Mouse (Mus musculus) ES-E14 (cell line): ENCODE data around the gene Stk10. TPM values are rescaled to one million over a fixed set of nuclear protein-coding genes. Genes with fewer than 3 reads are reported as not detected.

Experiments
- DNase-seq: peaks from one replicate; pipeline ENCODE4 v3.0.0-alpha.2; 2013; ENCODE audit warnings: low read depth, low spot score
- H3K27ac ChIP-seq: 2 replicates; pipeline ENCODE4 v1.5.1; 2012; ENCODE audit warnings: low read depth, mild to moderate bottlenecking, low read length, moderate library complexity, mixed read lengths; ENCODE audit not compliant: poor library complexity, insufficient read depth, severe bottlenecking
- H3K36me3 ChIP-seq: 2 replicates; pipeline ENCODE4 v1.6.1; 2012; ENCODE audit warnings: mild to moderate bottlenecking, low read length, moderate library complexity, mixed read lengths; ENCODE audit not compliant: control insufficient read depth, poor library complexity, insufficient read depth, severe bottlenecking
- H3K4me1 ChIP-seq, 2 experiments: fragments of 150-350 bp in 1 of 2; sonication (generic) in 1 of 2; 2 replicates each; pipeline ENCODE4 v1.6.1; 2012; ENCODE audit warnings: low read length in 2 of 2, mild to moderate bottlenecking in 1 of 2, mixed read lengths in 1 of 2; ENCODE audit not compliant: control insufficient read depth in 2 of 2, insufficient read depth in 2 of 2, poor library complexity in 1 of 2
- H3K4me3 ChIP-seq, 2 experiments: fragments of 150-350 bp in 1 of 2; sonication (generic) in 1 of 2; 2 replicates each; pipeline ENCODE4 v1.5.1; 2012; ENCODE audit warnings: low read length in 2 of 2, low read depth in 1 of 2, mild to moderate bottlenecking in 1 of 2, mixed read lengths in 1 of 2; ENCODE audit not compliant: insufficient read depth in 1 of 2, poor library complexity in 1 of 2, severe bottlenecking in 1 of 2
- H3K9ac ChIP-seq: 2 replicates; pipeline ENCODE4 v1.6.1; 2012; ENCODE audit warnings: low read depth, mild to moderate bottlenecking, low read length, mixed read lengths; ENCODE audit not compliant: poor library complexity, insufficient read depth, severe bottlenecking
- H3K9me3 ChIP-seq: fragments of 150-350 bp; sonication (generic); 2 replicates; pipeline ENCODE4 v1.6.1; 2012; ENCODE audit warnings: low read depth, mild to moderate bottlenecking, low read length; ENCODE audit not compliant: control insufficient read depth, insufficient read depth
- CHD2 ChIP-seq: IDR thresholded peaks from 2 replicates; pipeline ENCODE4 v1.6.1; 2014; ENCODE audit warnings: mild to moderate bottlenecking, low read depth, low read length, inconsistent platforms
- HCFC1 ChIP-seq: IDR thresholded peaks from 2 replicates; pipeline ENCODE4 v1.6.1; 2012; ENCODE audit warnings: low read length, inconsistent platforms, borderline replicate concordance; ENCODE audit not compliant: insufficient read depth
- MAFK ChIP-seq: IDR thresholded peaks from 2 replicates; pipeline ENCODE4 v1.6.1; 2014; ENCODE audit warnings: mild to moderate bottlenecking, low read depth, low read length, inconsistent platforms; ENCODE audit not compliant: insufficient read depth
- ZC3H11A ChIP-seq: IDR thresholded peaks from 2 replicates; pipeline ENCODE4 v1.6.1; 2012; ENCODE audit warnings: low read depth, mild to moderate bottlenecking, inconsistent platforms, low read length, borderline replicate concordance
- ZNF384 ChIP-seq: IDR thresholded peaks from 2 replicates; pipeline ENCODE4 v1.6.1; 2012; ENCODE audit warnings: low read depth, low read length, inconsistent platforms
- in situ Hi-C, 2 experiments: fragments of 600-800 bp; cut with MboI; formaldehyde crosslinking; loops; one replicate each; pipeline ENCODE4 v1.15.1; 2025; ENCODE audit warnings: low sequenced_read_pairs in 2 of 2, inconsistent platforms in 1 of 2; ENCODE audit not compliant: unreplicated experiment in 2 of 2
- total RNA-seq: library from RNA; depleted of rRNA; stranded (reverse); fragments of 300-350 nt; gene quantifications from 2 replicates; pipeline ENCODE4 v1.2.3, GENCODE M21; 2012

Gene Stk10
- total RNA-seq, 1 experiment, result 9.8 TPM

GRCm38 (mm10) chr11:32549236-32549635 lies 16.1 kb downstream of the Stk10 start:
- H3K27ac ChIP-seq, result no peak overlapping the region
- H3K9ac ChIP-seq, result no peak overlapping the region
- H3K36me3 ChIP-seq, result no peaks in the 10 kb centered on the region
- no peaks in the 10 kb centered on the region for H3K9me3 ChIP-seq
- DNase-seq, result no peak
- in situ Hi-C loops, result no loop called here
- TF ChIP-seq HCFC1 (no peak), ZNF384 (no peak), ZC3H11A (no peak), MAFK (no peak), CHD2 (no peak)
- no peak overlapping the region for H3K4me3 ChIP-seq
- H3K4me1 ChIP-seq, result peaks cover 0 to 3% of the 10 kb centered on the region in 2 experiments; a peak in 1 of 4 replicates

- Histone ChIP-seq H3K4me1 (peaks cover 0 to 3% of the 10 kb centered on the region in 2 experiments; a peak in 1 of 4 replicates), H3K9ac (no peak overlapping the region), H3K36me3 (no peaks in the 10 kb centered on the region), H3K4me3 (no peak overlapping the region), H3K27ac (no peak overlapping the region), H3K9me3 (no peaks in the 10 kb centered on the region)
- in situ Hi-C loops, result no loop called here
- TF ChIP-seq ZC3H11A (no peak), HCFC1 (no peak), MAFK (no peak), ZNF384 (no peak), CHD2 (no peak)
- DNase-seq, result no peak
Observed at GRCm38 (mm10) chr11:32550102-32550501, 17.0 kb downstream of the Stk10 start.

GRCm38 (mm10) chr11:32551056-32551455 lies 18.0 kb downstream of the Stk10 start:
- in situ Hi-C loops, result no loop called here
- TF ChIP-seq CHD2, result no peak
- no peak for TF ChIP-seq HCFC1
- no peak for TF ChIP-seq MAFK
- no peak for TF ChIP-seq ZNF384
- no peak for TF ChIP-seq ZC3H11A

GRCm38 (mm10) chr11:32551579-32552297 lies 18.6 kb downstream of the Stk10 start:
- Histone ChIP-seq H3K27ac (no peak overlapping the region), H3K4me3 (no peak overlapping the region), H3K4me1 (peaks cover 0 to 3% of the 10 kb centered on the region in 2 experiments; a peak in 1 of 4 replicates), H3K36me3 (no peaks in the 10 kb centered on the region), H3K9me3 (no peaks in the 10 kb centered on the region), H3K9ac (no peak overlapping the region)
- no peak for DNase-seq
- TF ChIP-seq ZC3H11A (no peak), HCFC1 (no peak), MAFK (no peak), CHD2 (no peak), ZNF384 (no peak)
- in situ Hi-C loops, result no loop called here

More at GRCm38 (mm10) chr11:32551056-32551455, 18.0 kb downstream of the Stk10 start:
- H3K36me3 ChIP-seq, result no peaks in the 10 kb centered on the region
- H3K4me1 ChIP-seq, result peaks cover 0 to 3% of the 10 kb centered on the region in 2 experiments; a peak in 1 of 4 replicates
- no peak overlapping the region for H3K4me3 ChIP-seq
- no peaks in the 10 kb centered on the region for H3K9me3 ChIP-seq
- DNase-seq, result no peak
- no peak overlapping the region for H3K27ac ChIP-seq
- no peak overlapping the region for H3K9ac ChIP-seq
